Mouse (Mus musculus): ENCODE data around the gene Eif4ebp2. TPM values are rescaled to one million over a fixed set of nuclear protein-coding genes. Genes with fewer than 3 reads are reported as not detected.
"Not testable (repeated sequence)": the region's sequence is repeated elsewhere in the genome, so short reads cannot be mapped to it uniquely, and the experiment has no call there.

Eif4ebp2 gene
- polyA plus RNA-seq, 1 experiment from 2014 or later, result 52.0 TPM

GRCm38 (mm10) chr10:61479927-61480326 lies 27.5 kb upstream of the Eif4ebp2 start:
- H3K9ac ChIP-seq, result no peak overlapping the region
- H3K4me1 ChIP-seq, result peaks cover 15% of the 10 kb centered on the region
- H3K36me3 ChIP-seq, result no peaks in the 10 kb centered on the region
- no peak overlapping the region for H3K27ac ChIP-seq
- H3K4me3 ChIP-seq, result no peak overlapping the region
- H3K4me2 ChIP-seq (replicated peaks), result no peak overlapping the region
- H3K9me3 ChIP-seq, result no peaks in the 10 kb centered on the region
- no peaks in the 10 kb centered on the region for H3K27me3 ChIP-seq (replicated peaks)
- 96% methylated on average over 4 of the region's 4 CpGs for WGBS
- no peak for ATAC-seq (ENCODE audit: low FRiP score, low read depth)

GRCm38 (mm10) chr10:61479461-61479860 lies 27.0 kb upstream of the Eif4ebp2 start:
- Histone ChIP-seq H3K4me3 (no peak overlapping the region), H3K36me3 (no peaks in the 10 kb centered on the region), H3K27me3 (replicated peaks) (no peaks in the 10 kb centered on the region), H3K9me3 (no peaks in the 10 kb centered on the region), H3K9ac (no peak overlapping the region), H3K4me2 (replicated peaks) (no peak overlapping the region), H3K4me1 (peaks cover 19% of the 10 kb centered on the region), H3K27ac (no peak overlapping the region)
- ATAC-seq (ENCODE audit: low FRiP score, low read depth), result no peak
- 91% methylated on average over 10 of the region's 10 CpGs for WGBS

- no peak for ATAC-seq (ENCODE audit: low FRiP score, low read depth)
- Histone ChIP-seq H3K9me3 (no peaks in the 10 kb centered on the region), H3K27ac (no peak overlapping the region), H3K4me1 (peaks cover 24% of the 10 kb centered on the region), H3K27me3 (replicated peaks) (no peaks in the 10 kb centered on the region), H3K4me3 (peak overlapping the region; percentile 79), H3K9ac (peak overlapping the region; percentile 80), H3K36me3 (no peaks in the 10 kb centered on the region), H3K4me2 (replicated peaks) (peak overlapping the region; percentile 93)
- 2% methylated on average over 15 of the region's 15 CpGs for WGBS
These were observed 24.1 kb upstream of the Eif4ebp2 start for GRCm38 (mm10) chr10:61476440-61477165.

- WGBS, result under 1% methylated on average over 70 of the region's 70 CpGs
- H3K36me3 ChIP-seq, result no peaks in the 10 kb centered on the region
- H3K27ac ChIP-seq, result peak within 1 kb of the TSS; percentile 77
- no peaks in the 10 kb centered on the region for H3K27me3 ChIP-seq (replicated peaks)
- H3K4me3 ChIP-seq, result peak within 1 kb of the TSS; percentile 79
- peak within 1 kb of the TSS; percentile 80 for H3K9ac ChIP-seq
- H3K4me2 ChIP-seq (replicated peaks), result peak within 1 kb of the TSS; percentile 93
- ATAC-seq (ENCODE audit: low FRiP score, low read depth), result peak; percentile 98
- no peaks in the 10 kb centered on the region for H3K9me3 ChIP-seq
- peaks cover 24% of the 10 kb centered on the region for H3K4me1 ChIP-seq
These were observed 23.4 kb upstream of the Eif4ebp2 start, which contains the start of gene Lrrc20 for GRCm38 (mm10) chr10:61475594-61476439. Gene Lrrc20, plus strand, starts transcription at chr10:61475801.

GRCm38 (mm10) chr10:61474344-61474743 lies 21.9 kb upstream of the Eif4ebp2 start:
- no peak overlapping the region for H3K27ac ChIP-seq
- 0 out of 2 replicates have a peak overlapping the region, but pooled peaks have one; percentile 61 for H3K9ac ChIP-seq
- 82% methylated on average over 1 of the region's 1 CpGs for WGBS
- H3K9me3 ChIP-seq, result no peaks in the 10 kb centered on the region
- H3K4me3 ChIP-seq, result peak overlapping the region; percentile 79; the same call in 1 of the 2 replicates
- no peak for ATAC-seq (ENCODE audit: low FRiP score, low read depth)
- peak overlapping the region; percentile 93 for H3K4me2 ChIP-seq (replicated peaks)
- no peaks in the 10 kb centered on the region for H3K27me3 ChIP-seq (replicated peaks)
- peaks cover 24% of the 10 kb centered on the region for H3K4me1 ChIP-seq
- H3K36me3 ChIP-seq, result no peaks in the 10 kb centered on the region

- Histone ChIP-seq H3K36me3 (no peaks in the 10 kb centered on the region), H3K4me1 (peaks cover 24% of the 10 kb centered on the region), H3K27ac (no peak overlapping the region), H3K4me3 (no peak overlapping the region), H3K9ac (no peak overlapping the region), H3K27me3 (replicated peaks) (no peaks in the 10 kb centered on the region), H3K4me2 (replicated peaks) (no peak overlapping the region), H3K9me3 (no peaks in the 10 kb centered on the region)
- WGBS, result 81% methylated on average over 3 of the region's 3 CpGs
- no peak for ATAC-seq (ENCODE audit: low FRiP score, low read depth)
These were observed 21.2 kb upstream of the Eif4ebp2 start for GRCm38 (mm10) chr10:61473640-61474039.

- Histone ChIP-seq H3K9me3 (no peaks in the 10 kb centered on the region), H3K36me3 (no peaks in the 10 kb centered on the region), H3K27me3 (replicated peaks) (no peaks in the 10 kb centered on the region), H3K4me2 (replicated peaks) (no peak overlapping the region), H3K4me3 (no peak overlapping the region), H3K9ac (no peak overlapping the region), H3K27ac (no peak overlapping the region), H3K4me1 (no peaks in the 10 kb centered on the region)
- ATAC-seq (ENCODE audit: low FRiP score, low read depth), result no peak
- 64% methylated on average over 7 of the region's 7 CpGs for WGBS
These were observed 16.4 kb upstream of the Eif4ebp2 start for GRCm38 (mm10) chr10:61468900-61469299.

- no peaks in the 10 kb centered on the region for H3K9me3 ChIP-seq
- H3K27ac ChIP-seq, result no peak overlapping the region
- H3K4me1 ChIP-seq, result no peaks in the 10 kb centered on the region
- no peaks in the 10 kb centered on the region for H3K36me3 ChIP-seq
- no peak for ATAC-seq (ENCODE audit: low FRiP score, low read depth)
- no peaks in the 10 kb centered on the region for H3K27me3 ChIP-seq (replicated peaks)
- H3K4me3 ChIP-seq, result no peak overlapping the region
- 28% methylated on average over 5 of the region's 5 CpGs for WGBS
- no peak overlapping the region for H3K9ac ChIP-seq
- H3K4me2 ChIP-seq (replicated peaks), result no peak overlapping the region
These were observed 14.4 kb upstream of the Eif4ebp2 start for GRCm38 (mm10) chr10:61466873-61467272.

- no peak overlapping the region for H3K9ac ChIP-seq
- no peak overlapping the region for H3K4me2 ChIP-seq (replicated peaks)
- no peaks in the 10 kb centered on the region for H3K27me3 ChIP-seq (replicated peaks)
- no peak overlapping the region for H3K4me3 ChIP-seq
- no peaks in the 10 kb centered on the region for H3K4me1 ChIP-seq
- no peak overlapping the region for H3K27ac ChIP-seq
- no peak for ATAC-seq (ENCODE audit: low FRiP score, low read depth)
- 67% methylated on average over 8 of the region's 8 CpGs for WGBS
- H3K36me3 ChIP-seq, result no peaks in the 10 kb centered on the region
- no peaks in the 10 kb centered on the region for H3K9me3 ChIP-seq
These were observed 13.8 kb upstream of the Eif4ebp2 start for GRCm38 (mm10) chr10:61466242-61466641.

- Histone ChIP-seq H3K36me3 (no peaks in the 10 kb centered on the region), H3K9ac (no peak overlapping the region), H3K9me3 (no peaks in the 10 kb centered on the region), H3K27me3 (replicated peaks) (no peaks in the 10 kb centered on the region), H3K4me1 (no peaks in the 10 kb centered on the region), H3K4me2 (replicated peaks) (no peak overlapping the region), H3K27ac (no peak overlapping the region), H3K4me3 (no peak overlapping the region)
- ATAC-seq (ENCODE audit: low FRiP score, low read depth), result no peak
- WGBS, result 86% methylated on average over 4 of the region's 4 CpGs
These were observed 12.5 kb upstream of the Eif4ebp2 start for GRCm38 (mm10) chr10:61465009-61465408.

- Histone ChIP-seq H3K4me2 (replicated peaks) (no peak overlapping the region), H3K36me3 (no peaks in the 10 kb centered on the region), H3K9me3 (no peaks in the 10 kb centered on the region), H3K4me1 (no peaks in the 10 kb centered on the region), H3K27ac (no peak overlapping the region), H3K9ac (no peak overlapping the region), H3K4me3 (no peak overlapping the region), H3K27me3 (replicated peaks) (no peaks in the 10 kb centered on the region)
- 66% methylated on average over 3 of the region's 3 CpGs for WGBS
- no peak for ATAC-seq (ENCODE audit: low FRiP score, low read depth)
These were observed 4.7 kb upstream of the Eif4ebp2 start for GRCm38 (mm10) chr10:61457182-61457581.

- Histone ChIP-seq H3K4me1 (peaks cover 30% of the 10 kb centered on the region), H3K4me2 (replicated peaks) (peak overlapping the region; percentile 45), H3K4me3 (peak overlapping the region; percentile 98; the same call in 1 of the 2 replicates)
- 82% methylated on average over 3 of the region's 3 CpGs for WGBS
- not testable (repeated sequence) for H3K27me3 ChIP-seq (replicated peaks); H3K27ac ChIP-seq; H3K36me3 ChIP-seq; H3K9ac ChIP-seq; H3K9me3 ChIP-seq
- peak; percentile 34; the same call in 1 of the 2 replicates for ATAC-seq (ENCODE audit: low FRiP score, low read depth)
These were observed 710 bp upstream of the Eif4ebp2 start for GRCm38 (mm10) chr10:61453171-61453570.

All from neural tube, embryonic 12.5 days (tissue).